Mouse (Mus musculus) liver, postnatal 0 days (tissue): Measurements from ENCODE around the gene Aldh18a1. TPM values are rescaled to one million over a fixed set of nuclear protein-coding genes. Genes with fewer than 3 reads are reported as not detected.
A peak's percentile ranks its signal among the peaks of the same experiment; 100 is the strongest.

Source experiments
- ATAC-seq: fragments of 200-750 bp; cut with Nextera tagmentation; 2 replicates; pipeline ENCODE4 v1.8.0; 2017; ENCODE audit warnings: mild to moderate bottlenecking, moderate library complexity
- DNase-seq: peaks from one replicate; pipeline ENCODE4 v3.0.0-alpha.2; 2016
- H3K27ac ChIP-seq: fragments of 300-500 bp; sonication (generic); 2 replicates; pipeline ENCODE4 v1.5.1; 2014; ENCODE audit warnings: antibody characterized with exemption, moderate library complexity, mild to moderate bottlenecking, low read depth
- H3K27me3 ChIP-seq: fragments of 300-500 bp; sonication (generic); 2 replicates; pipeline ENCODE4 v1.6.1; 2014; ENCODE audit warnings: low read length, control low read depth, mixed read lengths; ENCODE audit not compliant: insufficient read depth
- H3K36me3 ChIP-seq: fragments of 300-500 bp; sonication (generic); replicated peaks from 2 replicates; pipeline ENCODE4 v1.6.1; 2014; ENCODE audit warnings: mild to moderate bottlenecking, control low read depth, low read length, moderate library complexity, mixed read lengths; ENCODE audit not compliant: insufficient read depth
- H3K4me1 ChIP-seq: fragments of 300-500 bp; sonication (generic); 2 replicates; pipeline ENCODE4 v1.6.1; 2014; ENCODE audit warnings: antibody characterized with exemption, mild to moderate bottlenecking, control low read depth; ENCODE audit not compliant: insufficient read depth
- H3K4me2 ChIP-seq: fragments of 300-500 bp; sonication (generic); 2 replicates; pipeline ENCODE4 v1.6.1; 2014; ENCODE audit warnings: low read depth, mild to moderate bottlenecking, low read length, moderate library complexity, mixed read lengths
- H3K4me3 ChIP-seq: fragments of 300-500 bp; sonication (generic); 2 replicates; pipeline ENCODE4 v1.5.1; 2014; ENCODE audit warnings: low read depth, low read length
- H3K9ac ChIP-seq: fragments of 300-500 bp; sonication (generic); replicated peaks from 2 replicates; pipeline ENCODE4 v1.6.1; 2014; ENCODE audit warnings: mild to moderate bottlenecking, moderate library complexity
- H3K9me3 ChIP-seq: fragments of 300-500 bp; sonication (generic); 2 replicates; pipeline ENCODE4 v1.6.1; 2016; ENCODE audit warnings: mild to moderate bottlenecking, control low read depth, low read length, mixed read lengths
- CTCF ChIP-seq: sonication (generic); IDR thresholded peaks from 2 replicates; pipeline ENCODE4 v1.5.1; 2016; ENCODE audit warnings: antibody characterized with exemption, low read depth
- EP300 ChIP-seq: IDR thresholded peaks from 2 replicates; pipeline ENCODE4 v1.6.1; 2016; ENCODE audit warnings: antibody characterized with exemption, low read depth, mild to moderate bottlenecking
- WGBS: fragments of 180-500 bp; shearing (Covaris S2); extraction: QIAGEN DNeasy Blood & Tissue Kit; methylation state at CpG from one replicate; pipeline ENCODE4 v1.1.7; 2014; ENCODE audit not compliant: insufficient replicate concordance; 5-methylcytosine and 5-hydroxymethylcytosine counted together
- polyA plus RNA-seq: library from polyadenylated mRNA; unstranded; fragments of >200 nt; fragmentation: Nextera tagmentation; extraction: Ambion mirVana; gene quantifications from 2 replicates; pipeline ENCODE4 v1.2.1, GENCODE M21; 2015

Gene Aldh18a1
- polyA plus RNA-seq = 8.1 and 9.1 TPM in 2 replicates

DNA sequence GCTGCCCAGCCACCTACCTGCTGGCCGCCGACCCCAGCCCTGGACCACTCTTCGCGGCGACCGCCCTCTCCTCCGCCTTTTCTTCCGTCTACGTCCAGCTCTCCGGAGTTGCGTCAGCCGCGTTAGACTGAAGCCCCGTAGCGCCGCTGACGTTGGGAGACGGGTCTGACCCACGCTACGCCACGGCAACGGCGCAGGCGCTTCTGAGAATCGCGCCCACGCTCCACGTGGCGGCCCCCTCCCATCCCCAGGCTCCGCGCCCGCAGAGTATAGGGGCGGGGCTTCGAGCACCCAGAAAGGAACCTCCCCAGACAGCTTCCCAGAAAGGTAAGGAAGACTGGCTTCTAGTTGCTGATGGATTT is at the start of gene Aldh18a1:
TSS of gene Aldh18a1 (minus strand) at position 171 of the 362 bp plus-strand sequence.
- Histone ChIP-seq H3K4me3 (peak within 1 kb of the TSS; percentile 84), H3K9ac (peak within 1 kb of the TSS; percentile 63), H3K27ac (peak within 1 kb of the TSS; percentile 53), H3K9me3 (no peaks in the 10 kb centered on the region), H3K36me3 (no peaks in the 10 kb centered on the region), H3K4me2 (peak within 1 kb of the TSS; percentile 97), H3K27me3 (no peaks in the 10 kb centered on the region), H3K4me1 (peaks cover 11% of the 10 kb centered on the region)
- WGBS = under 1% methylated on average over 34 of the region's 34 CpGs
- ATAC-seq (peak; percentile 93), DNase-seq (peak; percentile 94)
- TF ChIP-seq CTCF (0 out of 2 replicates have a peak, but pooled peaks have one; percentile 3), EP300 (peak; percentile 78)

DNA sequence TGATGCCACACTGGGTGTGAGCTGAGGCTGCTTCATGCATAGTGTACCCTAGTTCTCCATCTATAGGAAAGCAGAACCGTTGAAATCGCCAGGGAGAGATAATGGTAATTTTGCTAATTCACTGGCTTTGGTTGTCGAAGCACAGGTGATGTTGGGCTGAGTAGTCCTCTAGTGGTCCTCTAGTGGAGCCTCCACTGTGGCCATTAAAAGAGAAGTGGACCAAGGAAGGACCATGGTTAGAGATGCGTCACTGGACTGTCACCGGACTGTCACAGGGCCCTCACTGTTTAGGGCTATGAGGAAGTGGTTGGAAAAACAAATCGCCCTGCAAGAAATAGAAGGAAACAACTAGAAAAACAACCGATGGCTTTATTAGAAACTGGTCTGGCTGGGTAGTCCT is 49.3 kb upstream of the Aldh18a1 start:
- Histone ChIP-seq H3K36me3 (no peaks in the 10 kb centered on the region), H3K27me3 (no peaks in the 10 kb centered on the region), H3K9ac (no peak overlapping the region), H3K4me3 (no peak overlapping the region), H3K4me1 (0 out of 2 replicates have a peak, but pooled peaks cover 4% of the 10 kb centered on the region), H3K27ac (peak overlapping the region; percentile 41; the same call in 1 of the 2 replicates), H3K9me3 (no peaks in the 10 kb centered on the region), H3K4me2 (no peak overlapping the region)
- no peak for TF ChIP-seq EP300
- TF ChIP-seq CTCF = no peak
- DNase-seq = no peak
- 35% methylated on average over 7 of the region's 7 CpGs for WGBS
- ATAC-seq = peak; percentile 51; the same call in 1 of the 2 replicates

DNA sequence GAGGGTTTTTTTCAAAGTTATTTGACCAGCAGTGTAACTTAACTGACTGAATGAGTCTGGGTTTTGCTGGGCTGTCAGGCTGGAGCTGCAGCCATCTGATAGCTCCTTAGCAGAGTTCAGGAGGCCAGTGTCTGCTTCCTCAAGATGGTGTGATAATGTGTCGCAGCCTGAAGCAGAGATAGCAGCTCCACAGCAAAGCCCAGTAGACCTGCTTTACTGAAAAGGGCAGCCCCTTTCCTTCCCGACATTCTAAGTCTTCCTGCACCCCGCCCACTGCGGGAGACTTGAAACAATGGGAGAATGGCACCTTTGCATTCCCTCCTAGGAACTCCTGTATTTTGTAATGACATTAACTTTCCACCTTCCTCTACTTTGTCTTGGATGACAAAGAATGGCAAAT is 48.8 kb upstream of the Aldh18a1 start:
- TF ChIP-seq EP300 = no peak
- no peak for TF ChIP-seq CTCF
- Histone ChIP-seq H3K27ac (peak overlapping the region; percentile 41; the same call in 1 of the 2 replicates), H3K27me3 (no peaks in the 10 kb centered on the region), H3K4me3 (no peak overlapping the region), H3K36me3 (no peaks in the 10 kb centered on the region), H3K9ac (no peak overlapping the region), H3K4me2 (no peak overlapping the region), H3K4me1 (0 out of 2 replicates have a peak, but pooled peaks cover 4% of the 10 kb centered on the region), H3K9me3 (no peaks in the 10 kb centered on the region)
- DNase-seq (no peak), ATAC-seq (no peak)
- 26% methylated on average over 4 of the region's 4 CpGs for WGBS

DNA sequence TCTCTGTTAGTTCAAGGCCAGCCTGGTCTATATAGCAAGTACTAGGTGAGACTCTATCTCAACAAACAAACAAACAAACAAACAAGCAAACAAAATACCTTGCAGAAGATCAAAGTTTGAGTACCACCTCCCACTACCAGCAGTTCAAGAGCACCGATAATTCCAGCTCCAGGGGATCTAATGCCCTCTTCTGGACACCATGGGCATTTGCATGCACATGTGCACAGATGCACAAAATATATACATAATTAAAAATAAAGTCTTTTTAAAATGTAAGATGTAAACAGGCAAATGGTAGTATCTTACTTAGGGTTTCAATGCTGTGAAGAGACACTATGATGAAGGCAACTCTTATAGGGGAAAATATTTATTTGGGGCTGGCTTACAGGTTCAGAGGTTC is 44.9 kb upstream of the Aldh18a1 start:
- no peak for DNase-seq
- Histone ChIP-seq H3K9me3 (no peaks in the 10 kb centered on the region), H3K36me3 (no peaks in the 10 kb centered on the region), H3K4me2 (no peak overlapping the region), H3K27ac (no peak overlapping the region), H3K9ac (no peak overlapping the region), H3K4me3 (no peak overlapping the region), H3K4me1 (no peaks in the 10 kb centered on the region), H3K27me3 (no peaks in the 10 kb centered on the region)
- 62% methylated on average over 1 of the region's 1 CpGs for WGBS
- no peak for ATAC-seq
- TF ChIP-seq EP300 (no peak), CTCF (peak; percentile 50)

DNA sequence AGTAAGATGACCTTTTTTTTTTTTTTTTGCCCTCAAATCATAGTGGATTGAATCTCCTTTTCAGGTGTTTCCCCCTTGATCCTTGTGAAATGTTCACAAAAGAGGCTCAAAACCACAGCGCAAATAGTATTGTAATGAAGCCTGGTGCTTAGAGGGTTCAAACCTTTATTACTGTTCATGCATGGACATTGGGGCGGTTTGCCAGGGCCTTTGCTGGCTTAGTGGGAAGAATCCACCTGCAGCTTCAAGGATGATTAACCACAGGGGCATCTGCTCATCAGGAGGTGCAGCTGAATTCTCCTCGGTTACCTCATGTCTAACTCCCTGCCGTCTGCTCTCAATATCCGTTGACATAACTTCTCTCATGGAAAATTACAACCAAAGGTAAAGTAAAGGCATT is 44.4 kb upstream of the Aldh18a1 start:
- Histone ChIP-seq H3K36me3 (no peaks in the 10 kb centered on the region), H3K4me1 (no peaks in the 10 kb centered on the region), H3K27ac (no peak overlapping the region), H3K4me3 (no peak overlapping the region), H3K9me3 (no peaks in the 10 kb centered on the region), H3K9ac (no peak overlapping the region), H3K27me3 (no peaks in the 10 kb centered on the region), H3K4me2 (no peak overlapping the region)
- no peak for ATAC-seq
- TF ChIP-seq CTCF = no peak
- no peak for TF ChIP-seq EP300
- WGBS = 82% methylated on average over 5 of the region's 5 CpGs
- DNase-seq = no peak

GRCm38 (mm10) chr19:40632193-40632592 is 43.9 kb upstream of the Aldh18a1 start:
- Histone ChIP-seq H3K9me3 (no peaks in the 10 kb centered on the region), H3K4me2 (no peak overlapping the region), H3K4me1 (no peaks in the 10 kb centered on the region), H3K4me3 (no peak overlapping the region), H3K36me3 (no peaks in the 10 kb centered on the region), H3K27ac (no peak overlapping the region), H3K27me3 (no peaks in the 10 kb centered on the region), H3K9ac (no peak overlapping the region)
- 71% methylated on average over 3 of the region's 3 CpGs for WGBS
- ATAC-seq = no peak
- TF ChIP-seq CTCF (no peak), EP300 (no peak)
- no peak for DNase-seq

GRCm38 (mm10) chr19:40630606-40631005 is 42.3 kb upstream of the Aldh18a1 start:
- Histone ChIP-seq H3K27me3 (no peaks in the 10 kb centered on the region), H3K4me1 (no peaks in the 10 kb centered on the region), H3K9ac (no peak overlapping the region), H3K4me2 (no peak overlapping the region), H3K27ac (peak overlapping the region; percentile 44; the same call in 1 of the 2 replicates), H3K36me3 (no peaks in the 10 kb centered on the region), H3K4me3 (no peak overlapping the region), H3K9me3 (no peaks in the 10 kb centered on the region)
- WGBS = 35% methylated on average over 7 of the region's 7 CpGs
- no peak for DNase-seq
- TF ChIP-seq CTCF = no peak
- no peak for TF ChIP-seq EP300
- no peak for ATAC-seq
